Mouse (Mus musculus) testis, adult 2 months (tissue): ENCODE results near the gene Tmem189.

Source experiments
- CTCF ChIP-seq: fragments of 200-500 bp; IDR thresholded peaks from 2 replicates; pipeline ENCODE4 v1.5.1; 2012; ENCODE audit warnings: low read depth, mild to moderate bottlenecking, inconsistent platforms, low read length, moderate library complexity; ENCODE audit not compliant: control insufficient read depth, insufficient read depth, insufficient replicate concordance
- POLR2A ChIP-seq: fragments of 200-500 bp; IDR thresholded peaks from 2 replicates; pipeline ENCODE4 v1.6.1; 2012; ENCODE audit warnings: low read depth, mild to moderate bottlenecking, inconsistent platforms, low read length, moderate library complexity; ENCODE audit not compliant: control insufficient read depth

DNA sequence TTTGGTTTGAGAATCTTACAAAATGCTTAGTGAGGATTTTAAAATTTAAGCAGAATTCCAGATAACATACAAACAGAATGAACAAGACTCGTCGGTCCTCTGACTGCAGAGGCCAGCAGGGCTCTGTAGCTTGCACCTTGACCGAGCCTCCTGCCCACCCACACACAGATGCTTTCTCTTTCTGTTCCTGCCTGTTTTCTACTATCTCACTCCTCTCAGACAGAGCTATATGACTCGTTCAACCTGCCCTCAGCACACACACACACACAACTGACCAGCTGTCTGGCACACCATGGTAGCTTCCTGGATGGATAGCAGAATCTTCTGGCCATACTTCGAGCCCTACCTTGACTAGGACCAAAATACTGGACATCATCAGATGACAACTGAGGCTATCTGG lies 66.7 kb downstream of the Tmem189 start:
- TF ChIP-seq CTCF: no peak
- TF ChIP-seq POLR2A: no peak
